Mouse (Mus musculus): ENCODE measurements around the gene Rdh1. TPM values are rescaled to one million over a fixed set of nuclear protein-coding genes. Genes with fewer than 3 reads are reported as not detected.

Gene Rdh1
- polyA plus RNA-seq, 1 experiment = 0.56 TPM

DNA sequence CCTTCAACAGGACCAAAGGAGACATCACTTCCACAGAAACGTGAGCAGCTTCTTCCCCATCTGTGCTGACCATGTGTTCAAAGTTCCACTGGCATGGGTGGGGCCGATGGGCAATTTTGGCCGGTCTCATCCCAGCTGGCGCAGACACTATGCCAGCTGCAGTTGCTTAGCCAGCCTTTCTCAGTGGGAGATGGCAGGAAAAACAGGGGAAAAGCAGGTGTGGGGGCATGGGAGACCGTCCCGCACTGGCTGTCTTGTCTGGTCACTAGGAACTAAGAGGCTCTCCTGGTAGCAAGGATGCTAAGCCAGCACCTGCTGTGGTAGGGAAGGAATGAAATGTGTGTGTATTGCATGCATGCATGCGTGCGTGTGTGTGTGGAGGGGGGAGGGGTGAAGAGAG is 31.1 kb upstream of the Rdh1 start:
- Histone ChIP-seq H3K27me3 (ENCODE audit: control insufficient read depth, insufficient read depth, low read length) (no peaks in the 10 kb centered on the region), H3K4me1 (ENCODE audit: control insufficient read depth, insufficient read depth, insufficient read length) (no peaks in the 10 kb centered on the region), H3K4me3 (ENCODE audit: extremely low read depth, insufficient read depth, insufficient read length) (no peak overlapping the region), H3K36me3 (ENCODE audit: control insufficient read depth, insufficient read depth, low read length) (no peaks in the 10 kb centered on the region), H3K27ac (ENCODE audit: insufficient read depth, low read length) (no peak overlapping the region)
- TF ChIP-seq CTCF (IDR thresholded peaks at IDR 0.05; ENCODE audit: extremely low read depth, insufficient read depth, insufficient read length, insufficient replicate concordance) (no peak), POLR2A (IDR thresholded peaks at IDR 0.05; ENCODE audit: low read depth, low read length) (no peak)
- 74% methylated on average over 8 of the region's 8 CpGs for WGBS
- no peak for DNase-seq (ENCODE audit: low read depth in 1 of 2, low spot score in 2 of 2)

DNA sequence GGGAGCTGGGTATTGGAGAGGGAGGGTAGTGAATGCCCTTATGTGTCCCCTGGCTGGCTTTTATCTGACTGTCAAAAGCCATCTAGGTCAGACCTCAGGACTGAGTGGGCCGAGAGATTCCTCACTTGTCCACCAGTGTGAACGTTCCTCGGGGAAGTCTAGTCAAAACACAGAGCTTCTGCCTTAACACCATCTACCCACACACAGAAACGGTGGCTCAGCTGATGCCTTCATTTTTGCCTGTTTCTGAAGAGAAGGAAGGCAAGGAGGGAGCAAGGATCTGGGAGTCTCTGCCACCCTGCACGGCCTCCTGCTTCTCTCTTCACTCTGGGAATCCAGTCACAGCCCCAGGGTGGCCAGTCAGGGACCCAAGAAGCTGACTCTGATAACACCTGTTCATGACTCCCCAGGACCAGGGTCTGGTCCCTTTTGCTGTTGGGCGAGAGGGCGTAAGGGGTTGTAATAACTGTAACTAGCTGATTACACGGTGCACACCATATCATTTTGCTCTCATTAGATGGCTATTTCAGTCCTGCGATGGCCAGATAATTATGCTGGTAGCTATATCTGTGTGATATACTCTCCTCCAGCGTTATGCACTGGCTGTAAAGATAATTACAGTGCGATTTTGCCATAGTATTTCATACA is 29.1 kb upstream of the Rdh1 start:
- TF ChIP-seq POLR2A (IDR thresholded peaks at IDR 0.05; ENCODE audit: low read depth, low read length) (no peak), CTCF (IDR thresholded peaks at IDR 0.05; ENCODE audit: extremely low read depth, insufficient read depth, insufficient read length, insufficient replicate concordance) (no peak)
- no peaks in the 10 kb centered on the region for H3K36me3 ChIP-seq (ENCODE audit: control insufficient read depth, insufficient read depth, low read length)
- H3K4me3 ChIP-seq (ENCODE audit: extremely low read depth, insufficient read depth, insufficient read length) = no peak overlapping the region
- DNase-seq (ENCODE audit: low read depth in 1 of 2, low spot score in 2 of 2) = no peak
- 77% methylated on average over 11 of the region's 11 CpGs for WGBS
- H3K27me3 ChIP-seq (ENCODE audit: control insufficient read depth, insufficient read depth, low read length) = no peaks in the 10 kb centered on the region
- no peak overlapping the region for H3K27ac ChIP-seq (ENCODE audit: insufficient read depth, low read length)
- H3K4me1 ChIP-seq (ENCODE audit: control insufficient read depth, insufficient read depth, insufficient read length) = no peaks in the 10 kb centered on the region

DNA sequence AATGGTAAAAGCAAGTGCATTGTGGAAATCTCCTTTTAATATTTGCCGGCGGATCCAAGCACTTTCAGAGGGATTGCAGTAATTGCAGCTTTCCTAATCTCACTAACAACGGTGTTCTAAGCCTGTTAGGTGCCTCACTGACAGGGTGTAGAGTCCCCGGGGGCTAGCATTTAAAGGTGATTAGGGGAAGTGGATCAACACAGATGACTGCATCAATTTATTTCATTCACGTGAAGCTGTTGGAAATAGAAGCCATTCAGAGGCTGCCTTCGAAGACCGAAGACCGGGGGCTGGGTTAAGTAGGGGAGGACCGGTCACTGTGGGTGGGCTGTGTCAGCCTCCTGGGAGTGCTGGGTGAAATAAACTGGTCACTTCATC is 28.6 kb upstream of the Rdh1 start:
- 62% methylated on average over 9 of the region's 9 CpGs for WGBS
- no peak for DNase-seq (ENCODE audit: low read depth in 1 of 2, low spot score in 2 of 2)
- Histone ChIP-seq H3K27ac (ENCODE audit: insufficient read depth, low read length) (no peak overlapping the region), H3K4me1 (ENCODE audit: control insufficient read depth, insufficient read depth, insufficient read length) (no peaks in the 10 kb centered on the region), H3K27me3 (ENCODE audit: control insufficient read depth, insufficient read depth, low read length) (no peaks in the 10 kb centered on the region), H3K36me3 (ENCODE audit: control insufficient read depth, insufficient read depth, low read length) (no peaks in the 10 kb centered on the region), H3K4me3 (ENCODE audit: extremely low read depth, insufficient read depth, insufficient read length) (no peak overlapping the region)
- no peak for TF ChIP-seq CTCF (IDR thresholded peaks at IDR 0.05; ENCODE audit: extremely low read depth, insufficient read depth, insufficient read length, insufficient replicate concordance)
- no peak for TF ChIP-seq POLR2A (IDR thresholded peaks at IDR 0.05; ENCODE audit: low read depth, low read length)

DNA sequence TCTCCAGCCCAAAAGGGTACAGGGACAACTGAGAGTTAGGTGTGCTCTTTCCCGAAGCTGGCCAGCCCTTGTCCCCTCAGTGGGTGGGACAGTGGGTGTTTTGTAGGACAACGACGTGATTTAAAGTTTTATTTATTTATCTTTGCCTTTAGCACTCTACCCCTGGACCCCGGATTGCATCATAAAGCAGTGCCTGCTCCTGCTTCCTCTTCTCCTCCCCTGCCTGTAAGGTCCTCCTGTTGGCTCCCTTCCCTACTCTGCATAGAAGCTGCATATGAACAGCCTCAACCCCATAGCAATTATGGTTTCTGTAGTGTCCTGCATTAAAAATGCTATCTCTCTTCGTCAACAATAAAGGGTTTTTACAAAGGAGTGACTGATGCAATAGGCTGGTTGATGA is 28.1 kb upstream of the Rdh1 start:
- Histone ChIP-seq H3K4me1 (ENCODE audit: control insufficient read depth, insufficient read depth, insufficient read length) (peaks cover 3% of the 10 kb centered on the region; the same call in 1 of the 2 replicates), H3K27me3 (ENCODE audit: control insufficient read depth, insufficient read depth, low read length) (no peaks in the 10 kb centered on the region), H3K4me3 (ENCODE audit: extremely low read depth, insufficient read depth, insufficient read length) (no peak overlapping the region), H3K36me3 (ENCODE audit: control insufficient read depth, insufficient read depth, low read length) (no peaks in the 10 kb centered on the region), H3K27ac (ENCODE audit: insufficient read depth, low read length) (no peak overlapping the region)
- WGBS = 32% methylated on average over 5 of the region's 5 CpGs
- no peak for DNase-seq (ENCODE audit: low read depth in 1 of 2, low spot score in 2 of 2)
- TF ChIP-seq POLR2A (IDR thresholded peaks at IDR 0.05; ENCODE audit: low read depth, low read length) (no peak), CTCF (IDR thresholded peaks at IDR 0.05; ENCODE audit: extremely low read depth, insufficient read depth, insufficient read length, insufficient replicate concordance) (no peak)

GRCm38 (mm10) chr10:127734434-127734833 is 25.1 kb upstream of the Rdh1 start:
- DNase-seq (ENCODE audit: low read depth in 1 of 2, low spot score in 2 of 2) = no peak
- Histone ChIP-seq H3K4me1 (ENCODE audit: control insufficient read depth, insufficient read depth, insufficient read length) (peaks cover 17% of the 10 kb centered on the region; the same call in 1 of the 2 replicates), H3K27ac (ENCODE audit: insufficient read depth, low read length) (no peak overlapping the region), H3K4me3 (ENCODE audit: extremely low read depth, insufficient read depth, insufficient read length) (no peak overlapping the region), H3K27me3 (ENCODE audit: control insufficient read depth, insufficient read depth, low read length) (no peaks in the 10 kb centered on the region), H3K36me3 (ENCODE audit: control insufficient read depth, insufficient read depth, low read length) (no peaks in the 10 kb centered on the region)
- WGBS = 47% methylated on average over 5 of the region's 5 CpGs
- TF ChIP-seq POLR2A (IDR thresholded peaks at IDR 0.05; ENCODE audit: low read depth, low read length) (no peak), CTCF (IDR thresholded peaks at IDR 0.05; ENCODE audit: extremely low read depth, insufficient read depth, insufficient read length, insufficient replicate concordance) (peak; percentile 15; the same call in 1 of the 2 replicates)

GRCm38 (mm10) chr10:127736266-127736665 is 23.3 kb upstream of the Rdh1 start:
- H3K27me3 ChIP-seq (ENCODE audit: control insufficient read depth, insufficient read depth, low read length) = no peaks in the 10 kb centered on the region; the same call in 1 of the 2 replicates
- TF ChIP-seq POLR2A (IDR thresholded peaks at IDR 0.05; ENCODE audit: low read depth, low read length) (no peak), CTCF (IDR thresholded peaks at IDR 0.05; ENCODE audit: extremely low read depth, insufficient read depth, insufficient read length, insufficient replicate concordance) (no peak)
- H3K27ac ChIP-seq (ENCODE audit: insufficient read depth, low read length) = peak overlapping the region; percentile 85
- H3K4me1 ChIP-seq (ENCODE audit: control insufficient read depth, insufficient read depth, insufficient read length) = peaks cover 17% of the 10 kb centered on the region; the same call in 1 of the 2 replicates
- H3K4me3 ChIP-seq (ENCODE audit: extremely low read depth, insufficient read depth, insufficient read length) = no peak overlapping the region
- H3K36me3 ChIP-seq (ENCODE audit: control insufficient read depth, insufficient read depth, low read length) = no peaks in the 10 kb centered on the region
- WGBS = 39% methylated on average over 2 of the region's 2 CpGs
- DNase-seq (ENCODE audit: low read depth in 1 of 2, low spot score in 2 of 2) = peak in 1 of 2 experiments; percentile 12

DNA sequence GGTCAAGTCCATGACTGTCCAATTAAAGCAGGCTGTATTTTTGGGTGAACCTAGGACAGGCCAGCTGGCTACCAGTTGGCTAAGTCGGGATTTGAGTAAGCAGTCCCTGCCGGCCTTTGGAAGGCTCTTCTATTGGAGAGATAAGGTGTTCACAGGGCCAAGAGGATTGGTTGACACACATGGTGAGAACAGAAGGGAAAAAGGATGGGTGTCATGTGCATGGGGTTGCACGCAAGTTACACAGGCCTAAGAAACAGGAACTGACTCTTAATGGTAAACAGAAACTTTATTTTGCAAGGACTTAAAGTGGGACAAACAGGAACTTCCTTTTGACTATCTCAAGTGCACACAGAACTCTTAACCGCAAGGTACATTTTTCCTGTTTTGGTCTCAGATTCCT is 22.6 kb upstream of the Rdh1 start:
- TF ChIP-seq POLR2A (IDR thresholded peaks at IDR 0.05; ENCODE audit: low read depth, low read length) (no peak), CTCF (IDR thresholded peaks at IDR 0.05; ENCODE audit: extremely low read depth, insufficient read depth, insufficient read length, insufficient replicate concordance) (no peak)
- Histone ChIP-seq H3K4me1 (ENCODE audit: control insufficient read depth, insufficient read depth, insufficient read length) (peaks cover 17% of the 10 kb centered on the region; the same call in 1 of the 2 replicates), H3K27ac (ENCODE audit: insufficient read depth, low read length) (peak overlapping the region; percentile 85), H3K36me3 (ENCODE audit: control insufficient read depth, insufficient read depth, low read length) (peaks cover 3% of the 10 kb centered on the region), H3K4me3 (ENCODE audit: extremely low read depth, insufficient read depth, insufficient read length) (no peak overlapping the region), H3K27me3 (ENCODE audit: control insufficient read depth, insufficient read depth, low read length) (no peaks in the 10 kb centered on the region; the same call in 1 of the 2 replicates)
- DNase-seq (ENCODE audit: low read depth in 1 of 2, low spot score in 2 of 2) = peak in 1 of 2 experiments; percentile 60
- WGBS = 25% methylated on average over 4 of the region's 4 CpGs

Measured in spleen, adult 2 months (tissue).